Mouse (Mus musculus) stomach, postnatal 0 days (tissue): ENCODE measurements at regions not wholly inside any gene's neighbourhood (a gene's known extent, or its start where the extent isn't known, plus 50 kb on each side); places are given as distances from the start of the nearest gene placed in this dataset.

ENCODE experiments used
- CTCF ChIP-seq: IDR thresholded peaks from 2 replicates; pipeline ENCODE4 v1.5.1; 2016; ENCODE audit warnings: antibody characterized with exemption, low read depth, mild to moderate bottlenecking, moderate library complexity
- EP300 ChIP-seq: optimal IDR thresholded peaks from 2 replicates; pipeline ENCODE3; 2016; ENCODE audit warnings: antibody characterized with exemption

DNA sequence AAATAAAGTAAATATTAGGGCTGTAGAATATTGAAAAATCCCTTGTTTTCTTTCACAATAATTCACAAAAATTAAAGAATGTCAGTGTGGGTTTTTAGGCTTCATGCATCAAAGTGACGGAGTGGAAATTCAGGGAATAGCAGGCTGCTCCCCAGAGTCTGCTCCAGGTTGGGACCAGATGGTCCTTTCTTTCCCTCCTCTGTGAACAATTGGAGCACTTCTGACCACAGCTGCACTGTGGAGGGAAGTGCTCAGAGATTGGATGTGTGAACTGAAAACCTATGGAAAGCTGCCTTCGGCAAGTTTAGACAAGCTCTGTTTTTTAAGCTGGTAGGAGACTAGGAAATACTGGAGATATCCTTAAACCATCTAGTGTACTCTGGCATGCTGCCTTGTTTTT lies 1563.5 kb downstream of the Efnb2 start:
- no peak for TF ChIP-seq EP300
- TF ChIP-seq CTCF = no peak
